Comparison of ENCODE assay signal across 10 mouse cellular contexts in the genomic region with DNA sequence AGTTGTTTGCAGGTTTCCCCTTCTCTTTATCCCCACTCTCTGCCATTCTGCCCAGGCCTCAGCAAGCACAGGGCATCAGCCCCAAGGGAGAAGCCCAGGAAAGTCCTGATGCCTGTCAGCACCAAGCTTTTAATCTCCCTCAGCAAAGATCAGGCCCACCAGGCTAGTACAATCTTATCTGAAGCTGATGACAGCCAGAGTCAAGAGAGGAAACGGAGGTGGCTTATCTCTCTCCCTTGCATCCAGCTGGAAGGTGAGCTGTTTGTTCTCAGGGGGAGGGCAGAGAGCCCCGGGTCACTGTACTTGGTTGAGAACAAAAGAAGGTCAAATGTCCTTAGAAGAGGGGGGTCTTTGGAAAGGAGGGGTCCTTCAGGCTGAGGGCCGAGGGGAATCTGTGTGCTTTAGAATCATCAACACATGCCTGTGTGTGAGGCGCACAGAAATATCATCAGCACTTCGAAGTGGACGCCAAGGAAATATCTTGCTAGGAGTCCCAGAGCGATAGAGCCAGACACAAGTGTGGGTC.
"Had no signal": no experiment of that assay in that cellular context is flagged by ENCODE, and none has a peak within 500 bp of the region (broad histone marks: within the 10 kb centered on the region; RNA-seq: fewer than 3 reads in every experiment).

No protein-coding gene starts in this region.

- H3K4me3 ChIP-seq: kidney, embryonic 15.5 days; limb, embryonic 13.5 days; midbrain, embryonic 10.5 days; neural tube, embryonic 13.5 days had no signal

- H3K4me2 ChIP-seq: kidney, embryonic 15.5 days; limb, embryonic 13.5 days; neural tube, embryonic 13.5 days had no signal

- H3K27ac ChIP-seq: kidney, embryonic 15.5 days; limb, embryonic 13.5 days; liver, embryonic 14.5 days; midbrain, embryonic 10.5 days; neural tube, embryonic 13.5 days; stomach, postnatal 0 days had no signal

- H3K36me3 ChIP-seq: kidney, embryonic 15.5 days; limb, embryonic 13.5 days; midbrain, embryonic 10.5 days; neural tube, embryonic 13.5 days had no signal

- H3K4me1 ChIP-seq: kidney, embryonic 15.5 days had no signal

- DNase-seq: kidney, postnatal 14 days; left cerebral cortex, postnatal 4 days; lung, adult 18-20 months; thymus, postnatal 4 days had no signal

- H3K9ac ChIP-seq: kidney, embryonic 15.5 days; limb, embryonic 13.5 days; liver, embryonic 14.5 days; neural tube, embryonic 13.5 days had no signal

- H3K9me3 ChIP-seq: kidney, embryonic 15.5 days; limb, embryonic 13.5 days; midbrain, embryonic 10.5 days; neural tube, embryonic 13.5 days had no signal
